Mouse (Mus musculus) cerebellum, postnatal 10 days (tissue): ENCODE measurements at regions not wholly inside any gene's neighbourhood (a gene's known extent, or its start where the extent isn't known, plus 50 kb on each side); places are given as distances from the start of the nearest gene placed in this dataset.
"Not testable (repeated sequence)": the region's sequence is repeated elsewhere in the genome, so short reads cannot be mapped to it uniquely, and the experiment has no call there.

Experiments
- DNase-seq, 2 experiments: peaks; one replicate each; pipeline ENCODE4 v3.0.0; 2021; ENCODE audit warnings: mixed read lengths in 2 of 2

GRCm38 (mm10) chr14:113838237-113838636, 523.8 kb downstream of the Tpm3-rs7 start:
- DNase-seq = no peak

GRCm38 (mm10) chr14:113847836-113848235, 533.4 kb downstream of the Tpm3-rs7 start:
- not testable (repeated sequence) for DNase-seq

GRCm38 (mm10) chr14:113852988-113853387, 538.6 kb downstream of the Tpm3-rs7 start:
- no peak for DNase-seq

DNA sequence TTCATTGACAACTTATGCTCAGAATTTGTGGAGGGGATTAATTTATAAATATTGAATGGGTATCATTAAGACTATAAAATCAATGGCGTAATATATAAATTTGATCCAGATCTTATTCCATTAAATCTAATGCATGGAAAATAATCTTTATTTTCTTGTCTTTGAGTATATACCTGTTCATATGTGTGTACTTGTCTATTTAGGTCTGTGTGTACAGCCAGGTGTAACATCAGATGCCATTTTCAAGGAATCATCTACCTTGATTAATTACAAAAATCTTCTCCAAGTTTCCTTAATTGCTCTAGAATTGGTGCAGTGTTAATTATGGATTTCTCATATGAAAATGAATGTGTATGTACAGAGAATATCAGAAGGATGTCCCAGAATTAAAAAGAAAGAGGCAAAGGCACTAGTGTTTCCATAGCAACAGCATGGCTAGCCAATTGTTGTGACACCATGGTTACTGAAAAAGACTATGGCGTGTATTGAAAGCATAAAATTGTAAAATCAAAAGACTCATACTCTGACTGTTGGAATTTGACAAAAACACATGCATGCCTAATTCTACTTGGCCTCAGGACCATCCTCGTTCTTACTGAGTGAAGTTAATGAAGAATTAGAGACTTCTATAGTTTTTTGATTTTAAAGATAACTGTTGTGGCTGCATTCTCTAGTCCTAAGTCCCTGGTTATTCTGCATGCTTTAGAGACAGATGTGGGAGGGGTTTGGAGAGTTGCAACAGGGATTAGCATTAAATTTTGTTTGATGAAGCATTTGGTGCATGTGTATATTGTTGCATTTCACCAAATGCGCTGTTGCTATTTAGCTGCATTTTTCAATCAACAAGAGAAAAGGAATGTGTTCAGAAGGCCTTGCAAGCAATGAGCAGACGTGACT, 553.0 kb downstream of the Tpm3-rs7 start:
- peak in 1 of 2 experiments; percentile 5 for DNase-seq

GRCm38 (mm10) chr14:113883581-113883980, 569.2 kb downstream of the Tpm3-rs7 start:
- DNase-seq = no peak

GRCm38 (mm10) chr14:113886925-113887871, 572.8 kb downstream of the Tpm3-rs7 start:
- peak; percentile 46 to 56 for DNase-seq

GRCm38 (mm10) chr14:113930779-113931178, 616.4 kb downstream of the Tpm3-rs7 start:
- no peak for DNase-seq

DNA sequence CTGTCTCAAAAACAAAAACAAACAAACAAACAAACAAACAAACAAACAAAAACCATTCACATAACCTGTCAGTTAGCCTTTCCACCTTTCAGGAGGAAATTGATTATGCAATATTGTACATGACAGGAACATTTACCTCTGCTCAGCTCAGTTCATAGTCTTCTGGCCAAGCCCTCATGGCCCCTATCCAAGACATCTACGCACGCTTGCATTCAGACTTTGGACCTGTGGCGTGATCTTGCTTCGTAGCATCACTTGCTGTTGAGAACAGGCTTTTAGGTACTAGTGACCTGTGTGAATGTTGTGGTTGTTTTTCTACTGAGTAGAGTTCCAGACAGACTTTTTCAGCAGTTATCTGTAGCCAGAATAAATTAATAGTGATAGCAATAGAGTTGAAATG, 619.4 kb downstream of the Tpm3-rs7 start:
- peak; percentile 13 to 18 for DNase-seq
